Mouse (Mus musculus) gastrocnemius, postnatal 4 days (tissue): ENCODE results near the gene Taar7a. TPM values are rescaled to one million over a fixed set of nuclear protein-coding genes. Genes with fewer than 3 reads are reported as not detected.
A peak's percentile ranks its signal among the peaks of the same experiment; 100 is the strongest.

Experiments used
- DNase-seq, 2 experiments: peaks; one replicate each; pipeline ENCODE4 v3.0.0; 2021 to 2022; ENCODE audit warnings: low spot score in 2 of 2, mixed read lengths in 2 of 2
- long read RNA-seq, 2 experiments: library from polyadenylated mRNA; stranded (forward); transcript quantifications; one replicate each; pipeline ENCODE4 v2.0.0; 2021
- total RNA-seq, 2 experiments: library from RNA; stranded (reverse); gene quantifications; 2 replicates each; pipeline ENCODE4 v1.2.3; 2021

Gene Taar7a
- not detected for total RNA-seq
- long read RNA-seq, experiment 1 = 0 reads
- long read RNA-seq, experiment 2 = 0 reads

DNA sequence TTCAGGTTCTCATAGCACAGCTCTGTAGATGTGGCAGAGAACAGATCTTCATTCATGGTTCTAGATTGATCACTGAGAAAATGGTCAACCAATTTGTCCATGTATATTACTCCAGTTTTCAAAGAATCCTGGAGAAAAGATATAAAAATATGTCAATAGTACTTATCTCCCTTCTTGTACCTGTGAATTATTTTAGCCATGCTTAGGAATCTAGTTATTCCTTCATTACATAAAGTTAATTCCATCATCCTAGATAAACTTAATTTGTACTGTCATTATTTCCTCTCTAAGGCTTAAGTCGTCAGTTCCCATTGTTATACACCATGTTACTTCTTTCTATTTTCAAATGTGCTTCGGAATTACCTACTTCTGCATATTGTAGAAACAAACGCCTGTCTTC, at the start of gene Taar7a:
Taar7a (minus strand) TSS at position 101 of the 400 bp plus-strand sequence.
- DNase-seq = no peak

GRCm38 (mm10) chr10:24040120-24040869, 47.0 kb upstream of the Taar7a start:
- DNase-seq = no peak

DNA sequence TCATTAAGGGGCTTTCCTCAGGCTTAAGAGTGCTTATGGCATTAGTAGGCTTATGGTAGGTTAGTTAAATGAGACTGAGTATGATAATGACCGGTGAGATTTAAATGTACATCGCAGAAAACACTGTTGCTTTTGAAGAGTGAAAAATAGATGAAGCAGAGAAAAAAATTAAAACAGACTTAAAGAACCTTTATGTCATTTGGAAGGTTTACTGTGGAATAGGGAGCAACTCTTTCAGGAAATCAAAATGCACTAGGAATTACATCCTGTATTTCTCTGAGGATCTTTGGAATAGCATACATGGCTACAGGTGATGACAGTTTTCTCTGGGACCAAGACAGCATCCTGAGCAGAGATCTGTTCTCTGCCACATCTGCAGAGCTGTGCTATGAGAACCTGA, 44.0 kb upstream of the Taar7a start, which contains the start of gene Taar7e:
Taar7e (plus strand) TSS at position 301 of the 400 bp plus-strand sequence.
- DNase-seq = no peak

GRCm38 (mm10) chr10:24031347-24031746, 38.1 kb upstream of the Taar7a start:
- no peak for DNase-seq

- no peak for DNase-seq
Measured at GRCm38 (mm10) chr10:24026922-24027321, 33.6 kb upstream of the Taar7a start, which contains the start of gene Taar7d. TSS of gene Taar7d (plus strand) at chr10:24027222.

DNA sequence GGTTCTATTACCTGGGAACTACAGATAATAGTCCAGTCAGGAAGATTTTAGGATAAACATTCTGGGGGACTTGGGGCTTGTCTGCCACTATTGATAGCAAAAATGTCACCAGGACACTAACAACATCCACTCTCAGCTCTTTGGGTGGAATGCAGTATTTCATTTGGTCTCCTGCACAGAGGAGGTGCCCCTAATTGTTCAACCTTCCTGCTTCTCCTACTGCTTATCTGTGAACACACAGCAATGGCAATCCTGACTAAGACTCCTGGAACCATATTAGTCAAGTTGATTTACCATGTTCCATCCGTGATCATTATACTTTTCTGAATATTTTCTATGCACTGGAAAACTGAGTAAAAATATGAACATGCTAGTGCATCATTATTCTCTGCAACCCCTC, 14.9 kb upstream of the Taar7a start:
- no peak for DNase-seq

DNA sequence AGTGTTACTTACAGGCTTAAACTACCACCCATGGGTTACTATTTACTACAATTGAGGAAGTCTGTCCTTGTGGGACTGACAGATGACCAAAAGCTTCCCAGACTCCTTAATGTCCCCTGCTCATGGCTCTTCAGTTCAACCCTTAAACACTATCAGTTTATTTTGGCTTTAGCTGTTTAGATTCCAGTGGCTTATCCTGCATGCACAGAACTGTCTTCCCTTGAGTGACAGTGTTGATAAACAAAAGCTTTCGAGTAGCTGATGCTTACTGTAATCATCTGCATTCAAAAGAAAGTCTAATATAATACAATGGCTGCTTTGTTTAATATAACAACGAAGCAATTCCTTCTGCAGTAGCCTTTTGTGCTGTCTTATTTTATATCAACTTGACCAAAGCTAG, 13.8 kb upstream of the Taar7a start:
- DNase-seq = no peak

DNA sequence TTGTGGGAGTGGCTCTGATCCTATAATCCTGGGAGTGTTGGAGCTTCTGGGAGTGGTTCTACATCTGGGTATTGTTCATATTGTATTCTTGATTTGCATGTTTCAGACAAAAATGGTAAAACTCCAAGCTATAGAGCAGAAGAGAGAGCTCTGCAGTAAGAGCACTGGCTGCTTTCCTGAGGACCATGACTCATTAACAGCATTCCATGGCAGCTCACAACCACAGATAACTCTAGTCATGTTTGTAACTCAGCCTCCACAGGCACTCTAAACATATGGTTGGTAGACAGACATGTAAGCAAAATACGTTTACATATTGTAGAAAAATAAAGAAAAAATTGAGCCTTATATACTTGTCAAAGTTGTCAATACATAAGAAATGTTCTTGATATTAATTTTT, 13.2 kb upstream of the Taar7a start:
- no peak for DNase-seq

- DNase-seq = no peak
Measured at GRCm38 (mm10) chr10:23999639-24000038, 6.4 kb upstream of the Taar7a start, which contains the start of gene Taar7b. TSS of gene Taar7b (plus strand) at chr10:23999939.

DNA sequence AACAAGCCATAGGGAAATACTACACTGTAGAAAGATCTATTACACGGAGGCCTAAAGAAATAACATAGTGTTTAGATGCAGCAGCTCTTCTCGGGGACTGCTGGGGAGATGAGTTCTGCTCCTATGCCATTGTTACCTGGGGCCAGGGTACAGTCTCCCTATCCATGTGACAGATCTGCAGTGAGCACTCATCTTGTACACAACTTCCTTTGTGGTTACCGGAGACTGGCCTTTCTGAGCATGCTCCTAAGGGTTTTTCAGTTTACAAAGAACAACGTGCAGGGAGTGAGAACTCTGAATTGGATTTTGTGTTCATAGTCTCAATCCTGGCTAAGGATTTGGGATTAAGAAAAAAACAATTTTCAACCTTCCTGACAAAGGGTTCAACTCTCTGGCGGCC, 6.9 kb downstream of the Taar7a start:
- no peak for DNase-seq

DNA sequence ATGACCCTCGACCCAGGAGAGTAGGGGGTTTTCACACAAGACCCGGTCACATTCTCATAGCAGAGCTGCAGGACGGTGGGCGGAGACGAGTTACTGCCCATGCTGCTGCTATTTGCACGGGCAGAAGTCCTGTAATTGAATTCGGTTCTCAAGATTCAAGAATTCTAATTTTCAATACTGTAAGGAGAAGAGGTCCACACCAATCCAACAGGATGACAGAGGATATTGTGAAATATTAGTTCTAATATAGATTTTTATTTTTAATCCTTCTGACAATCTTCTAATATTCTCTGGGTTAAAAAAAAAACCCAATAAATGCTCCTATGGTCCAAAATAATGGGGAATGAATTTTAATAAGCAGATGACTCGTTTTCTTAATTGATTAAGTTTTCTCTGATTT, 7.7 kb downstream of the Taar7a start, which contains the start of gene Taar6:
Taar6 (minus strand) TSS at position 101 of the 400 bp plus-strand sequence.
- no peak for DNase-seq

- DNase-seq = peak in 1 of 2 experiments; percentile 58
Measured at GRCm38 (mm10) chr10:23978901-23979705, 14.2 kb downstream of the Taar7a start.

- DNase-seq = no peak
Measured at GRCm38 (mm10) chr10:23977958-23978357, 15.3 kb downstream of the Taar7a start.

GRCm38 (mm10) chr10:23971256-23971655, 22.0 kb downstream of the Taar7a start:
- DNase-seq = no peak

DNA sequence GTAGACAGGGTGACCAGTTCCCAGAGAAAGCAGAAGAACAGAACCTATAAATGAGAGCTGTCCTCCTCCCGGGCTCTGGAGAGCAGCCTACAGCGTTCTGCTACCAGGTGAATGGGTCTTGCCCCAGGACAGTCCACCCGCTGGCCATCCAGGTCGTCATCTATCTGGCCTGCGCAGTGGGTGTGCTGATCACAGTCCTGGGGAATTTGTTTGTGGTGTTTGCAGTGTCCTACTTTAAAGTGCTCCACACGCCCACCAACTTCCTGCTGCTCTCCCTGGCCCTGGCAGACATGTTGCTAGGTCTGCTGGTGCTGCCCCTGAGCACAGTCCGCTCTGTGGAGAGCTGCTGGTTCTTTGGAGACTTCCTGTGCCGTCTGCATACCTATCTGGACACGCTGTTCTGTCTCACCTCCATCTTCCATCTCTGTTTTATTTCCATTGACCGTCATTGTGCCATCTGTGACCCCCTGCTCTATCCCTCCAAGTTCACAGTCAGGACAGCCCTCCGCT, 22.6 kb downstream of the Taar7a start, which contains the start of gene Taar5:
Taar5 (plus strand) TSS at position 51 of the 510 bp plus-strand sequence.
- no peak for DNase-seq

- no peak for DNase-seq
Measured at GRCm38 (mm10) chr10:23964921-23965610, 28.2 kb downstream of the Taar7a start.

GRCm38 (mm10) chr10:23963444-23963843, 29.8 kb downstream of the Taar7a start:
- DNase-seq = no peak

- no peak for DNase-seq
Measured at GRCm38 (mm10) chr10:23960444-23960915, 32.8 kb downstream of the Taar7a start, which contains the start of gene Taar4. TSS of gene Taar4 (plus strand) at chr10:23960494.

DNA sequence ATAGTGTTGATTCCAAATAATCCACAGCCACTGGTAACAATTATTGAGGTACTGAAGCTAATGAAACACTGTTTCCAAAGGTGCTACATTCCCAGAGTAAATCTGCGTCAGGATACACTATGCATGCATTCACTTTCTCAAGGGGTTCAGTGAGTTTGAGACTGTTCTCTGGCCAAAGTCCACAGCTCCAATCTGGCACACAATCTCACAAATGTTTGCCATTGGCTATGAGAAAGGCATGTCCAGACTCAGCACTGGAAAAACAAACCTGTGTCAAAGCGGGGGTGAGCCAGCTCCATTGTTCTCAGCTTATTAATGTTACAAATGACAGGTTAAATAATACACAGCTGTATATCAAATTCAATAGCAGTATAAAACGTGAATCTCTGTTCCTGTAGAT, 34.2 kb downstream of the Taar7a start:
- no peak for DNase-seq

- DNase-seq = no peak
Measured at GRCm38 (mm10) chr10:23951714-23952113, 41.6 kb downstream of the Taar7a start.

- no peak for DNase-seq
Measured at GRCm38 (mm10) chr10:23949508-23950005, 43.7 kb downstream of the Taar7a start, which contains the start of gene Taar3. TSS of gene Taar3 (plus strand) at chr10:23949558.
